Comparison of ENCODE assay signal across 10 mouse cellular contexts in the genomic region with DNA sequence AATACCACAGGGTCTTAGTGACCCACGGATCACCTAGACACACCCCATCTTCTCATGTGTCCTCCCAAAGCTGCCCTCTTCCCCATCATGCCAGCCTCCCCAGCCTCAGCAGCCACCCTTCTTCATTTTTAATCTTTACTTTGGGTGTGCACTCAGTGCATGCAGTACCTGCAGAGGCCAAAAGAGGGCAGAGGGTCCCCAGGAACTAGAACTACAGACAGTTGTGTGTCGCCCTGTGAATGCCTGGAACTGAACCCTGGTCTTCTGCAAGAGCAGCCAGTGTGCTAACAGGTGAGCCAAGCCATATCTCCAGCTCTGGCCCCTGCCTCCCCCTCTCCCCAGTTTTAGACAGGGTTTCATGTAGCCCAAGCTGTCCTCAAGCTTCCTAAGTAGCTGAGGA. TPM values are rescaled to one million over a fixed set of nuclear protein-coding genes. Genes with fewer than 3 reads are reported as not detected.
DNase-seq lines count a peak whose midpoint lies in the region; ATAC-seq and TF ChIP-seq lines count a peak whose summit lies in the region.
"Had no signal": no experiment of that assay in that cellular context is flagged by ENCODE, and none has a peak within 500 bp of the region (broad histone marks: within the 10 kb centered on the region; RNA-seq: fewer than 3 reads in every experiment).

No protein-coding gene starts in this region.

- H3K36me3 ChIP-seq in ES-E14 (ENCODE audit: control insufficient read depth, insufficient read depth, low read length, poor library complexity, severe bottlenecking) = peaks cover 29% of the 10 kb centered on the region; the same call in 1 of the 2 replicates

- ATAC-seq in neutrophil, adult 5-6 weeks (ENCODE audit: extremely low read depth, insufficient number of reproducible peaks, low FRiP score, poor library complexity, severe bottlenecking) = peak; percentile 22; the same call in 1 of the 2 replicates
- ATAC-seq: forebrain, embryonic 13.5 days had no signal

- no peaks in the 10 kb centered on the region for H3K9me3 ChIP-seq in ES-E14 (ENCODE audit: control insufficient read depth, insufficient read depth, low read depth, low read length)
- H3K9me3 ChIP-seq: forebrain, embryonic 13.5 days; limb, embryonic 10.5 days had no signal

- no peaks in the 10 kb centered on the region for H3K4me1 ChIP-seq in lung, adult 2 months (ENCODE audit: control insufficient read depth, insufficient read depth, low read length)
- H3K4me1 ChIP-seq in ES-E14 (ENCODE audit: control insufficient read depth in 2 of 2, insufficient read depth in 2 of 2, low read length in 2 of 2, poor library complexity in 1 of 2) = peaks cover 3 to 9% of the 10 kb centered on the region in 2 experiments; a peak in 2 of 4 replicates
- H3K4me1 ChIP-seq: forebrain, embryonic 13.5 days; hindbrain, embryonic 10.5 days; limb, embryonic 10.5 days had no signal

- DNase-seq in lung, adult 2 months = no peak
- no peak for DNase-seq in lung, postnatal 14 days
- DNase-seq in ES-E14 (ENCODE audit: low read depth, low spot score) = no peak
- no peak for DNase-seq in brain, embryonic 14.5 days (ENCODE audit: low read depth)
- DNase-seq in embryo, embryonic 9.5 days (ENCODE audit: extremely low spot score) = no peak
- DNase-seq in gastrocnemius, adult 8-10 months (ENCODE audit: low spot score in 2 of 2) = no peak

- H3K27ac ChIP-seq in ES-E14 (ENCODE audit: insufficient read depth, low read depth, low read length, poor library complexity, severe bottlenecking) = no peak overlapping the region
- H3K27ac ChIP-seq: forebrain, embryonic 13.5 days; hindbrain, embryonic 10.5 days; limb, embryonic 10.5 days had no signal

- no peak overlapping the region for H3K9ac ChIP-seq in ES-E14 (ENCODE audit: insufficient read depth, low read depth, low read length, poor library complexity, severe bottlenecking)
- H3K9ac ChIP-seq: forebrain, embryonic 13.5 days had no signal

- in situ Hi-C loops in ES-E14 (cut with MboI; ENCODE audit: low sequenced_read_pairs in 2 of 2, unreplicated experiment in 2 of 2) = no loop called here

- TF ChIP-seq CTCF in lung, adult 2 months (IDR thresholded peaks at IDR 0.05; ENCODE audit: insufficient read depth, low read length) = peak; percentile 54
- peak; percentile 57; the same call in 1 of the 2 replicates for TF ChIP-seq CTCF in brain, embryonic 14.5 days (IDR thresholded peaks at IDR 0.05; ENCODE audit: borderline replicate concordance, extremely low read depth, insufficient read depth, insufficient read length)

- no peak overlapping the region for H3K4me3 ChIP-seq in lung, adult 2 months (replicated peaks; ENCODE audit: extremely low read depth, low read depth, low read length)
- H3K4me3 ChIP-seq in ES-E14 (ENCODE audit: insufficient read depth in 1 of 2, low read depth in 1 of 2, low read length in 2 of 2, poor library complexity in 1 of 2, severe bottlenecking in 1 of 2) = no peak overlapping the region
- H3K4me3 ChIP-seq: forebrain, embryonic 13.5 days; hindbrain, embryonic 10.5 days; limb, embryonic 10.5 days had no signal

- 60% methylated on average over 2 of the region's 2 CpGs for WGBS in lung, adult 2 months

- no peak for TF ChIP-seq POLR2A in lung, adult 2 months (IDR thresholded peaks at IDR 0.05; ENCODE audit: borderline replicate concordance, extremely low read depth, low read depth, low read length)
- no peak for TF ChIP-seq POLR2A in brain, embryonic 14.5 days (IDR thresholded peaks at IDR 0.05; ENCODE audit: borderline replicate concordance, extremely low read depth, insufficient read depth, insufficient read length, poor library complexity, severe bottlenecking)

TF ChIP-seq in ES-E14, 5 proteins besides CTCF, POLR2A, EP300 and RAD21:
- TF ChIP-seq MAFK (IDR thresholded peaks at IDR 0.05; ENCODE audit: insufficient read depth, low read depth, low read length) = no peak
- TF ChIP-seq ZC3H11A (IDR thresholded peaks at IDR 0.05; ENCODE audit: borderline replicate concordance, low read depth, low read length) = peak; percentile 23; the same call in 1 of the 2 replicates
TF ChIP-seq in ES-E14: peak in this region for 1.

RNA-seq across cellular contexts. Expression of gene Mydgf, which starts 13.1 kb away (rescaled TPM):
- 42.4 and 48.7 TPM in 2 replicates for polyA plus RNA-seq in lung, adult 2 months (2012; rRNA removed)
- total RNA-seq in ES-E14 (2012; rRNA removed) = 71.1 and 95.2 TPM in 2 replicates
- polyA plus RNA-seq in brain, embryonic 14.5 days (2012; rRNA removed) = 49.8 and 54.7 TPM in 2 replicates
- total RNA-seq in neutrophil, adult 5-6 weeks (2017) = 13.9 and 18.0 TPM in 2 replicates
- 10 to 100 TPM; 14.9 to 16.8 (median 15.3) TPM for total RNA-seq in gastrocnemius, adult 8-10 months (2022)

RNA-seq across cellular contexts. Expression of gene Dpp9, which starts 21.8 kb away (rescaled TPM):
- 65.8 and 71.9 TPM in 2 replicates for polyA plus RNA-seq in lung, adult 2 months (2012; rRNA removed)
- total RNA-seq in ES-E14 (2012; rRNA removed) = 27.4 and 27.5 TPM in 2 replicates
- polyA plus RNA-seq in brain, embryonic 14.5 days (2012; rRNA removed) = 53.3 and 54.4 TPM in 2 replicates
- 14.0 and 14.5 TPM in 2 replicates for total RNA-seq in neutrophil, adult 5-6 weeks (2017)
- total RNA-seq in gastrocnemius, adult 8-10 months (2022) = 10 to 100 TPM; 37.9 to 45.7 (median 43.0) TPM

RNA-seq across cellular contexts. Expression of gene Tnfaip8l1, which starts 34.6 kb away (rescaled TPM):
- 3.5 and 3.6 TPM in 2 replicates for polyA plus RNA-seq in lung, adult 2 months (2012; rRNA removed)
- total RNA-seq in ES-E14 (2012; rRNA removed) = 1.3 and 1.7 TPM in 2 replicates
- polyA plus RNA-seq in brain, embryonic 14.5 days (2012; rRNA removed) = 9.8 TPM in 2 replicates
- total RNA-seq in neutrophil, adult 5-6 weeks (2017) = 1.3 and 1.4 TPM in 2 replicates
- under 1 TPM; 0.12 to 0.54 (median 0.25) TPM for total RNA-seq in gastrocnemius, adult 8-10 months (2022)

RNA-seq across cellular contexts. Expression of gene Sema6b, which starts 56.7 kb away (rescaled TPM):
- polyA plus RNA-seq in lung, adult 2 months (2012; rRNA removed) = 12.5 and 21.2 TPM in 2 replicates
- 2.9 and 7.1 TPM in 2 replicates for total RNA-seq in ES-E14 (2012; rRNA removed)
- 35.0 and 48.5 TPM in 2 replicates for polyA plus RNA-seq in brain, embryonic 14.5 days (2012; rRNA removed)
- 11.3 and 11.5 TPM in 2 replicates for total RNA-seq in neutrophil, adult 5-6 weeks (2017)
- 1 to 10 TPM; 1.4 to 2.7 (median 1.9) TPM for total RNA-seq in gastrocnemius, adult 8-10 months (2022)

RNA-seq across cellular contexts. Expression of gene Fem1a, which starts 59.8 kb away (rescaled TPM):
- 28.2 and 29.4 TPM in 2 replicates for polyA plus RNA-seq in lung, adult 2 months (2012; rRNA removed)
- 18.8 and 18.9 TPM in 2 replicates for total RNA-seq in ES-E14 (2012; rRNA removed)
- polyA plus RNA-seq in brain, embryonic 14.5 days (2012; rRNA removed) = 27.0 and 31.0 TPM in 2 replicates
- total RNA-seq in neutrophil, adult 5-6 weeks (2017) = 22.2 and 23.8 TPM in 2 replicates
- 100 to 1,000 TPM; 180 to 201 (median 196) TPM for total RNA-seq in gastrocnemius, adult 8-10 months (2022)
